Mouse (Mus musculus): ENCODE results near the gene Dhrs7c. TPM values are rescaled to one million over a fixed set of nuclear protein-coding genes. Genes with fewer than 3 reads are reported as not detected.

Dhrs7c gene
- 100 to 1,000 TPM; 266 to 400 (median 349) TPM for total RNA-seq (2022)

- peak; percentile 63 to 76 for DNase-seq (ENCODE audit: low spot score in 2 of 2)
Observed at GRCm38 (mm10) chr11:67797931-67798330, at the start of gene Dhrs7c. Gene Dhrs7c, plus strand, starts transcription at chr11:67798187.

GRCm38 (mm10) chr11:67756287-67756686 lies 41.7 kb upstream of the Dhrs7c start:
- no peak for DNase-seq (ENCODE audit: low spot score in 2 of 2)

- DNase-seq (ENCODE audit: low spot score in 2 of 2): peak in 1 of 2 experiments; percentile 17
Observed at GRCm38 (mm10) chr11:67757373-67758167, 40.4 kb upstream of the Dhrs7c start.

- DNase-seq (ENCODE audit: low spot score in 2 of 2): no peak
Observed at GRCm38 (mm10) chr11:67771053-67771452, 26.9 kb upstream of the Dhrs7c start, which contains the start of gene Glp2r. Gene Glp2r, minus strand, starts transcription at chr11:67771153.

- DNase-seq (ENCODE audit: low spot score in 2 of 2): no peak
Observed at GRCm38 (mm10) chr11:67771691-67772090, 26.3 kb upstream of the Dhrs7c start.

- no peak for DNase-seq (ENCODE audit: low spot score in 2 of 2)
Observed at GRCm38 (mm10) chr11:67772577-67772976, 25.4 kb upstream of the Dhrs7c start.

GRCm38 (mm10) chr11:67774379-67774778 lies 23.6 kb upstream of the Dhrs7c start, which contains the start of gene Gsg1l2:
Gene Gsg1l2, plus strand, starts transcription at chr11:67774608.
- DNase-seq (ENCODE audit: low spot score in 2 of 2): no peak

- DNase-seq (ENCODE audit: low spot score in 2 of 2): no peak
Observed at GRCm38 (mm10) chr11:67790182-67790581, 7.8 kb upstream of the Dhrs7c start.

GRCm38 (mm10) chr11:67800130-67800723 lies 2.2 kb downstream of the Dhrs7c start:
- DNase-seq (ENCODE audit: low spot score in 2 of 2): no peak

GRCm38 (mm10) chr11:67801169-67801568 lies 3.2 kb downstream of the Dhrs7c start:
- no peak for DNase-seq (ENCODE audit: low spot score in 2 of 2)

- DNase-seq (ENCODE audit: low spot score in 2 of 2): no peak
Observed at GRCm38 (mm10) chr11:67805538-67805937, 7.6 kb downstream of the Dhrs7c start.

GRCm38 (mm10) chr11:67806832-67807597 lies 9.0 kb downstream of the Dhrs7c start:
- DNase-seq (ENCODE audit: low spot score in 2 of 2): no peak

- no peak for DNase-seq (ENCODE audit: low spot score in 2 of 2)
Observed at GRCm38 (mm10) chr11:67808051-67808450, 10.1 kb downstream of the Dhrs7c start.

- DNase-seq (ENCODE audit: low spot score in 2 of 2): no peak
Observed at GRCm38 (mm10) chr11:67811535-67811934, 13.5 kb downstream of the Dhrs7c start.

GRCm38 (mm10) chr11:67819604-67820003 lies 21.6 kb downstream of the Dhrs7c start:
- DNase-seq (ENCODE audit: low spot score in 2 of 2): no peak

- DNase-seq (ENCODE audit: low spot score in 2 of 2): no peak
Observed at GRCm38 (mm10) chr11:67820221-67820620, 22.2 kb downstream of the Dhrs7c start.

GRCm38 (mm10) chr11:67821560-67821959 lies 23.6 kb downstream of the Dhrs7c start:
- no peak for DNase-seq (ENCODE audit: low spot score in 2 of 2)

- no peak for DNase-seq (ENCODE audit: low spot score in 2 of 2)
Observed at GRCm38 (mm10) chr11:67828360-67829059, 30.5 kb downstream of the Dhrs7c start.

- DNase-seq (ENCODE audit: low spot score in 2 of 2): no peak
Observed at GRCm38 (mm10) chr11:67829530-67829929, 31.5 kb downstream of the Dhrs7c start.

GRCm38 (mm10) chr11:67831820-67832219 lies 33.8 kb downstream of the Dhrs7c start:
- DNase-seq (ENCODE audit: low spot score in 2 of 2): no peak

GRCm38 (mm10) chr11:67835408-67836078 lies 37.6 kb downstream of the Dhrs7c start:
- no peak for DNase-seq (ENCODE audit: low spot score in 2 of 2)
